Mouse (Mus musculus): ENCODE results near the gene Tspan11. TPM values are rescaled to one million over a fixed set of nuclear protein-coding genes. Genes with fewer than 3 reads are reported as not detected.

Gene Tspan11
- not detected for polyA plus RNA-seq (2014; fragmentation: Illumina TruSeq; extraction: RNeasy Lipid Tissue Mini Kit (QIAGEN cat#74804); ENCODE audit: low read depth, low replicate concordance)

GRCm38 (mm10) chr6:127887511-127888421, at the start of gene Tspan11:
TSS of gene Tspan11 (plus strand) at chr6:127887589.

Other genes starting within 250 kb of the Tspan11 start
- gene Prmt8, start 118.1 kb upstream of the Tspan11 start, polyA plus RNA-seq (2014; fragmentation: Illumina TruSeq; extraction: RNeasy Lipid Tissue Mini Kit (QIAGEN cat#74804); ENCODE audit: low read depth, low replicate concordance), result not detected

All from kidney, adult 10 weeks (tissue).